In the genomic region with DNA sequence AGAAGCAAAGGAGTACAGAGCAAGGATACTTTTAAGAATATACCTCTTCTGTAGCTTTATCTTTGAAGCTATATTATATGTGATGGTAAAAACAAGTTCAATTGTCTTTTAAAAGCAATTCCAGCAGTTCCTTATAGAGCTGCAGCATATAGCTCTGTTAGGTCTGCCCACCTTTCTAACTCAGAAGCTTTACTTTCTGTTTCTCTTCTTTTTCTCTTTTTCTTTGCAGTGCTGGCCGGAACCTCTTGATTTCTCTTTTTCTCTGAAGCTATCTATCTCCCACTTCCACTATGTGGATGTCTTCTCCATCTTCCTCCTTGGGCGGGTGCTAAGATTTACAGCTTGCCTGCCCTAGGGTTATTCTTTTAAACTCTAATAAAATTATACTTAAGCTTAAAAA, we compare ENCODE assay signal across 16 mouse cellular contexts.
"Had no signal": no experiment of that assay in that cellular context is flagged by ENCODE, and none has a peak within 500 bp of the region (broad histone marks: within the 10 kb centered on the region; RNA-seq: fewer than 3 reads in every experiment).

No protein-coding gene starts in this region.

- H3K4me2 ChIP-seq: neural tube, embryonic 13.5 days; neural tube, embryonic 15.5 days; stomach, embryonic 15.5 days had no signal

- H3K36me3 ChIP-seq: neural tube, embryonic 13.5 days; neural tube, embryonic 15.5 days; stomach, embryonic 15.5 days had no signal

- H3K27me3 ChIP-seq: neural tube, embryonic 13.5 days; neural tube, embryonic 15.5 days; stomach, embryonic 15.5 days had no signal

- H3K27ac ChIP-seq: neural tube, embryonic 13.5 days; neural tube, embryonic 15.5 days; stomach, embryonic 15.5 days; stomach, postnatal 0 days had no signal

- H3K4me1 ChIP-seq: neural tube, embryonic 13.5 days; neural tube, embryonic 15.5 days; stomach, embryonic 15.5 days had no signal

- H3K4me3 ChIP-seq: neural tube, embryonic 13.5 days; neural tube, embryonic 15.5 days; stomach, embryonic 15.5 days had no signal

- DNase-seq: retina, postnatal 1 day; right cerebral cortex, adult 18-20 months; right cerebral cortex, postnatal 14 days; right cerebral cortex, postnatal 25 days; right cerebral cortex, postnatal 4 days; spleen, adult 18-20 months; thymus, adult 18-20 months; thymus, adult 2 months; thymus, postnatal 14 days; thymus, postnatal 25 days; thymus, postnatal 36 days; thymus, postnatal 4 days had no signal

- H3K9me3 ChIP-seq: neural tube, embryonic 13.5 days; neural tube, embryonic 15.5 days; stomach, embryonic 15.5 days had no signal

- H3K9ac ChIP-seq: neural tube, embryonic 13.5 days; neural tube, embryonic 15.5 days; stomach, embryonic 15.5 days had no signal
